Mouse (Mus musculus) left cerebral cortex, postnatal 25 days (tissue): Measurements from ENCODE around the gene Arhgef15. TPM values are rescaled to one million over a fixed set of nuclear protein-coding genes. Genes with fewer than 3 reads are reported as not detected.
"Not testable (repeated sequence)": the region's sequence is repeated elsewhere in the genome, so short reads cannot be mapped to it uniquely, and the experiment has no call there.

ENCODE experiments used
- DNase-seq, 2 experiments: peaks; one replicate each; pipeline ENCODE4 v3.0.0; 2022; ENCODE audit warnings: low spot score in 2 of 2, mixed read lengths in 1 of 2
- intact Hi-C: fragments of 180-260 bp; cut with DNase I; formaldehyde crosslinking; loops from one replicate; pipeline ENCODE4 v1.15.1; 2025
- total RNA-seq, 2 experiments: library from RNA; stranded (reverse); gene quantifications; 2 replicates each; pipeline ENCODE4 v1.2.3; 2021

Arhgef15 gene
- total RNA-seq, result 10 to 100 TPM; 20.7 to 20.9 TPM

- no peak for DNase-seq
- intact Hi-C loops, result no loop called here
These were observed at the start of gene Arhgef15 for GRCm38 (mm10) chr11:68957308-68957707. Gene Arhgef15, minus strand, starts transcription at chr11:68957480.

- DNase-seq, intact Hi-C loops: not testable (repeated sequence)
These were observed 49.3 kb upstream of the Arhgef15 start for GRCm38 (mm10) chr11:69006575-69006974.

- intact Hi-C loops, result no loop called here
- DNase-seq, result peak in 1 of 2 experiments; percentile 65
These were observed 47.9 kb upstream of the Arhgef15 start for GRCm38 (mm10) chr11:69005193-69005592.

- DNase-seq, result no peak
- intact Hi-C loops, result no loop called here
These were observed 46.3 kb upstream of the Arhgef15 start for GRCm38 (mm10) chr11:69003592-69003991.

- intact Hi-C loops, DNase-seq: not testable (repeated sequence)
These were observed 45.5 kb upstream of the Arhgef15 start for GRCm38 (mm10) chr11:69002782-69003181.

GRCm38 (mm10) chr11:68997080-68997479 is 39.8 kb upstream of the Arhgef15 start:
- intact Hi-C loops, result no loop called here
- DNase-seq, result no peak

GRCm38 (mm10) chr11:68994377-68994776 is 37.1 kb upstream of the Arhgef15 start:
- intact Hi-C loops, result no loop called here
- DNase-seq, result no peak

- intact Hi-C loops, result no loop called here
- no peak for DNase-seq
These were observed 35.8 kb upstream of the Arhgef15 start for GRCm38 (mm10) chr11:68993122-68993521.

- intact Hi-C loops, result no loop called here
These were observed 31.1 kb upstream of the Arhgef15 start for GRCm38 (mm10) chr11:68988341-68988740.

GRCm38 (mm10) chr11:68987365-68987882 is 30.1 kb upstream of the Arhgef15 start:
- intact Hi-C loops, result no loop called here
- DNase-seq, result no peak

More at GRCm38 (mm10) chr11:68988341-68988740, 31.1 kb upstream of the Arhgef15 start:
- no peak for DNase-seq

GRCm38 (mm10) chr11:68982639-68983369 is 25.5 kb upstream of the Arhgef15 start:
- intact Hi-C loops, result loop anchor here (1.0 kb wide), 1 partner anchor 79 kb away; no protein-coding TSS in a partner anchor

GRCm38 (mm10) chr11:68980919-68981318 is 23.6 kb upstream of the Arhgef15 start:
- intact Hi-C loops, result no loop called here
- no peak for DNase-seq

More at GRCm38 (mm10) chr11:68982639-68983369, 25.5 kb upstream of the Arhgef15 start:
- DNase-seq, result peak; percentile 63 to 75

GRCm38 (mm10) chr11:68979320-68979733 is 22.0 kb upstream of the Arhgef15 start:
- intact Hi-C loops, result no loop called here
- peak in 1 of 2 experiments; percentile 71 for DNase-seq

GRCm38 (mm10) chr11:68975601-68976000 is 18.3 kb upstream of the Arhgef15 start:
- intact Hi-C loops, result no loop called here

GRCm38 (mm10) chr11:68975085-68975484 is 17.8 kb upstream of the Arhgef15 start, which contains the start of gene Rangrf:
Gene Rangrf, minus strand, starts transcription at chr11:68975185.
- no peak for DNase-seq
- intact Hi-C loops, result no loop called here

More at GRCm38 (mm10) chr11:68975601-68976000, 18.3 kb upstream of the Arhgef15 start:
- no peak for DNase-seq

- no peak for DNase-seq
- intact Hi-C loops, result no loop called here
These were observed 16.8 kb upstream of the Arhgef15 start for GRCm38 (mm10) chr11:68974059-68974450.

GRCm38 (mm10) chr11:68973250-68974058 is 16.2 kb upstream of the Arhgef15 start:
- DNase-seq, result peak; percentile 71 to 82
- intact Hi-C loops, result not testable (repeated sequence)

GRCm38 (mm10) chr11:68970232-68970631 is 13.0 kb upstream of the Arhgef15 start:
- DNase-seq, result no peak
- intact Hi-C loops, result no loop called here

GRCm38 (mm10) chr11:68968752-68969151 is 11.5 kb upstream of the Arhgef15 start:
- intact Hi-C loops, result loop anchor here (5.0 kb wide), 1 partner anchor 66 kb away; the partner anchor contains the start of gene Rpl26
- DNase-seq, result no peak
